Mouse (Mus musculus): ENCODE measurements around the gene Slc45a3.

Slc45a3 gene

DNA sequence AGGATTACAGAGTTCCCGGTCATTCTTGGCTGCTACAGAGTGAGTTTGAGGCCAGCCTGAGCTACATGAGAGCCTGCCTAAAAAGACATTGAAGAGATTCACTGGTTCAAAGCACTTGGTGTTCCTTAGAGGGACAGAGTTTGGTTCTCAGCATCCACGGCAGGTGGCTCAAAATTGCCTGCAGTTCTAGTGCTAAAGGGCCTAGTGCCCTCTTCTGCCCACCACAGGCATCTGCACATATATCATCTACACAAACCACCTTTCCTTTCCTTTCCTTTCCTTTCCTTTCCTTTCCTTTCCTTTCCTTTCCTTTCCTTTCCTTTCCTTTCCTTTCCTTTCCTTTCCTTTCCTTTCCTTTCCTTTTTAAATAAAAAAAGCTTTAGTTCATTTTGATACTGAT lies 67.8 kb downstream of the Slc45a3 start:
- DNase-seq: no peak

DNA sequence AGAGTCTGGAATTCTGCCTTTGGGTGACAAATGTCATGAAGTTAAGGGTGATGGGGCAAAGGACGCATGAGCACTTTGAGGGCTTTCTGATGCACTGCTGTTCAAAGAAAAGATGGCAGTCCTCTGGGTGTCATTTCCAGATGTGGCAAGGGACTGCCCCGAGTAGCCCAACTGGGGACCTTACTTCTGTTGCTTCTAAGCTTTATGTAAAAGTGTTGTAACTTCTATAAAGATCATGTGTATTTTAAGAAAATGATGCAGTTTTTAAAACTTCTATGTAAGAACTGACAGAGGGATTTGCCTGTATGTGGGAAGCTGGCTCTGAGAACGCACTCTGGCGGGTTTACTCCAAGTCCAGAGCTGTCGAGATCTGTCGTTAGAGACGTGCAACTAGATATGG lies 69.4 kb downstream of the Slc45a3 start:
- no peak for DNase-seq

Measured in cerebellum, adult 9-10 months (tissue).